Mouse (Mus musculus): Measurements from ENCODE around the gene Ctdspl.

Gene Ctdspl

DNA sequence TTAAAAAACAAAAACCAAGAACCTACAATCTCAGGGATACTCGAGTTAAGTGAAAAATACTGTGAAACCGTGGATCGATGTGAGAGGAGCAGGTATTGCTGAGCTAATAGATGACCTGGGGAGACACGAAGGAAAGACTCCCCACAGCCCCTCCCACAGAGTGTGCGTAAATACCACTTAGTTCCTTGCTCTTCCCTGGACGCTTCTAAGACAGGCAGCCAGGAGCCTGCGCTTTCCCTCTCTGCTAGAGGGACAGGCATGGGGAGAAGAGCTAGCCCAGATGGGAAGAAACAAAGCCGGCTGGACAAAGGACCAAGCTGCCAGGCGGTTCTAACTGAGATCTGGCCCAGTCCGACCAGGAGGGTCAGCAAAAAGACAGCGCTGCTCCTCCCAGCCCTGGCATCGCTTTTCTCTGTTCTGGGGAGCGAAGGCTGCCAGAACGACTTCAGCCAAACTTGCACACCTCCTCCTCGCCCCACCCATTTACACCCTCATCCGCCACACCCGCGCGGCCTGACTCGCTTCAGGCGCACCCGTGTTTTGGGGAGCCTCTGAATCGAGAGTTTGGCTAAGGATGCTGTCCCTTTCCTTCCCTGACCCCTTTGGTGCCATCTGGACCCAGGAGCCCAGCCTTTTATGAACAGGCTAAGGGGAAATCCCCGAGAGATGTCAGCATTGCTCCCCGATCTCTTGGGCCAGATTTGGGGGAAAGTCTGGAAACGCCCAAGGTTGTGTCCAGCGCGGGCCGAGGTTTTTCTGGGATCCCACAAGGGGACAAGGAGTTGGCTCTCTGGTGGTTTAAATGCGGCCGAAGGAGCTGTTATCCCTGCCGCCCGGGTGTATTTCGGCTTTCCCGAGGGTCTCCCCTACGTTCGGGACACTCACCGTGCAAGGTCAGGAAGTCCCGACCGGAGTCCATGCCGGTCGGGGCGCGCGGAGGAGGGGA, 166.5 kb downstream of the Ctdspl start:
- DNase-seq (ENCODE audit: low read depth, low spot score), result no peak

Measured in retina, adult 2 months (tissue).